Mouse (Mus musculus): Measurements from ENCODE around the gene Glg1. TPM values are rescaled to one million over a fixed set of nuclear protein-coding genes. Genes with fewer than 3 reads are reported as not detected.

Glg1 gene
- total and polyA plus RNA-seq, 2 experiments from 2014 or later: 37.4 to 53.8 TPM

DNA sequence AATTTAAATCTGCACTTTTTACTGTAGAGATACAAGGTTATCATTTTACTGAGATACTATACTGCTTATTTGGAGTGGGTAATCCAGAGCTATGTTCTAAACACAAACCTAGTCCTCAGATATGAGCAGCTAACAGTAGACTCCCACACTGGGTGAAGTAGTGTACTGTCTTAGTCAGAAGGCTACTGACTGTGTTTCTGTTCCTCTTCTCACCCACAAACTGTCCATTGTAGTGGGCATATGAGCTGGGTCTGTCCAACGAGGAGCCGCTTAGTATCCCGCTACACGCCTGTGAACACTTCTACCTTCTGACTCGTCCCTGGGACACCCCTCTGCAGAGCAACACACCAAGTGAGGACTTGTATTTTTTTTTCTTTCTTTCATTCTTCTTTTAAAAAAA, 144.1 kb downstream of the Glg1 start:
- H3K27me3 ChIP-seq (ENCODE audit: insufficient read depth, low read length): no peaks in the 10 kb centered on the region

More for the DNA sequence above, 144.1 kb downstream of the Glg1 start:
- Histone ChIP-seq H3K4me1 (ENCODE audit: insufficient read depth, low read length) (no peaks in the 10 kb centered on the region), H3K4me3 (ENCODE audit: low read length) (no peak overlapping the region), H3K27ac (no peak overlapping the region), H3K4me2 (ENCODE audit: low read depth, low read length) (no peak overlapping the region), H3K9me3 (ENCODE audit: low read length) (no peaks in the 10 kb centered on the region), H3K36me3 (ENCODE audit: insufficient read depth, low read length) (peaks cover 42% of the 10 kb centered on the region), H3K9ac (replicated peaks; ENCODE audit: low read length) (no peak overlapping the region)
- no peak for TF ChIP-seq CTCF (IDR thresholded peaks at IDR 0.05; ENCODE audit: low read depth)
- DNase-seq (ENCODE audit: low spot score) (no peak), ATAC-seq (no peak)
- WGBS: 94% methylated on average over 5 of the region's 5 CpGs

Small RNA genes within 50 kb of the gene (microRNA-seq; reads per million reads assigned to microRNA genes)
- 0 reads per million in 2 experiments for gene Gm23193

Other genes starting within 250 kb of the Glg1 start
- gene Ddx19b, start 227.5 kb downstream of the Glg1 start, total RNA-seq (2014; rRNA removed): 12.8 and 13.1 TPM in 2 replicates
- gene Ddx19b, start 227.5 kb downstream of the Glg1 start, polyA plus RNA-seq (2015; fragmentation: Nextera tagmentation; extraction: Ambion mirVana): 5.4 and 5.8 TPM in 2 replicates
- 97.9 and 99.5 TPM in 2 replicates for gene Aars, start 226.1 kb downstream of the Glg1 start, total RNA-seq (2014; rRNA removed)
- gene Aars, start 226.1 kb downstream of the Glg1 start, polyA plus RNA-seq (2015; fragmentation: Nextera tagmentation; extraction: Ambion mirVana): 74.3 and 82.2 TPM in 2 replicates
- 11.8 TPM in 1 of 2 replicates, not detected in the other for gene Exosc6, start 202.9 kb downstream of the Glg1 start, total RNA-seq (2014; rRNA removed)
- not detected in 2 replicates for gene Exosc6, start 202.9 kb downstream of the Glg1 start, polyA plus RNA-seq (2015; fragmentation: Nextera tagmentation; extraction: Ambion mirVana)
- not detected in 2 replicates for gene Clec18a, start 166.8 kb downstream of the Glg1 start, total RNA-seq (2014; rRNA removed)
- 0.55 and 0.58 TPM in 2 replicates for gene Clec18a, start 166.8 kb downstream of the Glg1 start, polyA plus RNA-seq (2015; fragmentation: Nextera tagmentation; extraction: Ambion mirVana)
- 29.6 and 34.0 TPM in 2 replicates for gene Pdpr, start 164.6 kb downstream of the Glg1 start, total RNA-seq (2014; rRNA removed)
- gene Pdpr, start 164.6 kb downstream of the Glg1 start, polyA plus RNA-seq (2015; fragmentation: Nextera tagmentation; extraction: Ambion mirVana): 10.3 and 10.7 TPM in 2 replicates
- gene Rfwd3, start 41.0 kb upstream of the Glg1 start, total RNA-seq (2014; rRNA removed): 21.6 and 26.6 TPM in 2 replicates
- gene Rfwd3, start 41.0 kb upstream of the Glg1 start, polyA plus RNA-seq (2015; fragmentation: Nextera tagmentation; extraction: Ambion mirVana): 14.8 and 15.4 TPM in 2 replicates
- gene Mlkl, start 79.0 kb upstream of the Glg1 start, total RNA-seq (2014; rRNA removed): 0.63 TPM in 1 of 2 replicates, not detected in the other
- gene Mlkl, start 79.0 kb upstream of the Glg1 start, polyA plus RNA-seq (2015; fragmentation: Nextera tagmentation; extraction: Ambion mirVana): 0.60 and 0.63 TPM in 2 replicates
- 2.8 and 5.1 TPM in 2 replicates for gene Fa2h, start 134.6 kb upstream of the Glg1 start, total RNA-seq (2014; rRNA removed)
- 3.1 and 3.4 TPM in 2 replicates for gene Fa2h, start 134.6 kb upstream of the Glg1 start, polyA plus RNA-seq (2015; fragmentation: Nextera tagmentation; extraction: Ambion mirVana)

Measured in hindbrain, postnatal 0 days (tissue).